Mouse (Mus musculus): Measurements from ENCODE around the gene Arhgap31.

The Arhgap31 gene

GRCm38 (mm10) chr16:38724974-38725373 lies 11.9 kb upstream of the Arhgap31 start:
- no peak for DNase-seq

- no peak for DNase-seq
Measured at GRCm38 (mm10) chr16:38724256-38724655, 11.2 kb upstream of the Arhgap31 start.

GRCm38 (mm10) chr16:38721377-38721776 lies 8.3 kb upstream of the Arhgap31 start:
- no peak for DNase-seq

- DNase-seq: peak; percentile 23
Measured at GRCm38 (mm10) chr16:38714259-38714526, 1.1 kb upstream of the Arhgap31 start.

- no peak for DNase-seq
Measured at GRCm38 (mm10) chr16:38713404-38714258, 557 bp upstream of the Arhgap31 start.

- DNase-seq: peak; percentile 55
Measured at GRCm38 (mm10) chr16:38712105-38712504, 969 bp downstream of the Arhgap31 start.

GRCm38 (mm10) chr16:38711245-38711644 lies 1.8 kb downstream of the Arhgap31 start:
- DNase-seq: no peak

GRCm38 (mm10) chr16:38708962-38709520 lies 4.0 kb downstream of the Arhgap31 start:
- DNase-seq: no peak

GRCm38 (mm10) chr16:38706782-38707181 lies 6.3 kb downstream of the Arhgap31 start:
- DNase-seq: no peak

- no peak for DNase-seq
Measured at GRCm38 (mm10) chr16:38705531-38706281, 7.4 kb downstream of the Arhgap31 start.

- DNase-seq: no peak
Measured at GRCm38 (mm10) chr16:38703501-38703900, 9.6 kb downstream of the Arhgap31 start.

- no peak for DNase-seq
Measured at GRCm38 (mm10) chr16:38702316-38702715, 10.8 kb downstream of the Arhgap31 start.

GRCm38 (mm10) chr16:38701492-38702185 lies 11.4 kb downstream of the Arhgap31 start:
- DNase-seq: peak; percentile 36

GRCm38 (mm10) chr16:38700392-38701162 lies 12.5 kb downstream of the Arhgap31 start:
- no peak for DNase-seq

- no peak for DNase-seq
Measured at GRCm38 (mm10) chr16:38697611-38698010, 15.5 kb downstream of the Arhgap31 start.

- DNase-seq: no peak
Measured at GRCm38 (mm10) chr16:38695557-38695956, 17.5 kb downstream of the Arhgap31 start.

GRCm38 (mm10) chr16:38694906-38695540 lies 18.1 kb downstream of the Arhgap31 start:
- DNase-seq: no peak

GRCm38 (mm10) chr16:38690501-38690900 lies 22.6 kb downstream of the Arhgap31 start:
- DNase-seq: no peak

- no peak for DNase-seq
Measured at GRCm38 (mm10) chr16:38689786-38690185, 23.3 kb downstream of the Arhgap31 start.

- DNase-seq: no peak
Measured at GRCm38 (mm10) chr16:38688531-38689264, 24.4 kb downstream of the Arhgap31 start.

GRCm38 (mm10) chr16:38687673-38688072 lies 25.4 kb downstream of the Arhgap31 start:
- no peak for DNase-seq

Data from retina, postnatal 1 day (tissue).